Mouse (Mus musculus) neural tube, embryonic 12.5 days (tissue): ENCODE results near the gene Rps5. TPM values are rescaled to one million over a fixed set of nuclear protein-coding genes. Genes with fewer than 3 reads are reported as not detected.
"Not testable (repeated sequence)": the region's sequence is repeated elsewhere in the genome, so short reads cannot be mapped to it uniquely, and the experiment has no call there.

ENCODE experiments used
- ATAC-seq: fragments of 200-750 bp; cut with Nextera tagmentation; 2 replicates; pipeline ENCODE4 v1.8.0; 2017; ENCODE audit warnings: low read depth, mild to moderate bottlenecking, moderate TSS enrichment, moderate library complexity; ENCODE audit not compliant: low FRiP score
- H3K27ac ChIP-seq: fragments of 300-500 bp; sonication (generic); 2 replicates; pipeline ENCODE4 v1.5.1; 2016
- H3K27me3 ChIP-seq: fragments of 300-500 bp; sonication (generic); replicated peaks from 2 replicates; pipeline ENCODE4 v1.6.1; 2016; ENCODE audit warnings: mild to moderate bottlenecking
- H3K36me3 ChIP-seq: fragments of 300-500 bp; sonication (generic); 2 replicates; pipeline ENCODE4 v1.6.1; 2016; ENCODE audit warnings: mild to moderate bottlenecking
- H3K4me1 ChIP-seq: fragments of 300-500 bp; sonication (generic); 2 replicates; pipeline ENCODE4 v1.6.1; 2016
- H3K4me2 ChIP-seq: fragments of 300-500 bp; sonication (generic); replicated peaks from 2 replicates; pipeline ENCODE4 v1.6.1; 2016; ENCODE audit warnings: mild to moderate bottlenecking
- H3K4me3 ChIP-seq: fragments of 300-500 bp; sonication (generic); 2 replicates; pipeline ENCODE4 v1.5.1; 2016
- H3K9ac ChIP-seq: fragments of 300-500 bp; sonication (generic); 2 replicates; pipeline ENCODE4 v1.6.1; 2016; ENCODE audit warnings: mild to moderate bottlenecking
- H3K9me3 ChIP-seq: fragments of 300-500 bp; sonication (generic); 2 replicates; pipeline ENCODE4 v1.6.1; 2016; ENCODE audit warnings: mild to moderate bottlenecking
- WGBS: fragments of 180-500 bp; shearing (Covaris S2); methylation state at CpG from one replicate; pipeline ENCODE4 v1.1.7; 2016; 5-methylcytosine and 5-hydroxymethylcytosine counted together
- polyA plus RNA-seq: library from polyadenylated mRNA; unstranded; fragments of >200 nt; fragmentation: Nextera tagmentation; extraction: Ambion mirVana; gene quantifications from 2 replicates; pipeline ENCODE4 v1.2.1, GENCODE M21; 2016

Rps5 gene
- polyA plus RNA-seq, 1 experiment from 2014 or later, result 583 TPM

DNA sequence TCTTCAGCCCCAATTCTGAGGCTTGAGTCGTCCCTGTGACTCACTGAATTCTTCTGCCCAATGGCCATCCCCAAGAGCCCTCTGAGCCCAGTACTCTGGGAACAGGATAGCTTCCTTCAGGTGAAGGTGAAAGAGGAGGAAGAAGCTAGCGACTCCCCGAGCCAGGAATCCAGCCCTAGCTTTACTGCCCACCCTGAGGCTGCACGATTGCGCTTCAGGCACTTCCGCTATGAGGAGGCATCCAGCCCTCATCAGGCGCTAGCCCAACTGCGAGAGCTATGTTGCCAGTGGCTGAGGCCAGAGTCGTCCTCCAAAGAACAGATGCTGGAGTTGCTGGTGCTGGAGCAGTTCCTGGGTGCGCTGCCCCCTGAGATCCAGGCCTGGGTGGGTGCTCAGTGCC lies 18.5 kb upstream of the Rps5 start:
- Histone ChIP-seq H3K4me3 (no peak overlapping the region), H3K27me3 (no peaks in the 10 kb centered on the region), H3K4me2 (no peak overlapping the region), H3K27ac (no peak overlapping the region), H3K4me1 (no peaks in the 10 kb centered on the region), H3K9ac (no peak overlapping the region), H3K9me3 (no peaks in the 10 kb centered on the region), H3K36me3 (peaks cover 49% of the 10 kb centered on the region)
- 43% methylated on average over 10 of the region's 10 CpGs for WGBS
- no peak for ATAC-seq

DNA sequence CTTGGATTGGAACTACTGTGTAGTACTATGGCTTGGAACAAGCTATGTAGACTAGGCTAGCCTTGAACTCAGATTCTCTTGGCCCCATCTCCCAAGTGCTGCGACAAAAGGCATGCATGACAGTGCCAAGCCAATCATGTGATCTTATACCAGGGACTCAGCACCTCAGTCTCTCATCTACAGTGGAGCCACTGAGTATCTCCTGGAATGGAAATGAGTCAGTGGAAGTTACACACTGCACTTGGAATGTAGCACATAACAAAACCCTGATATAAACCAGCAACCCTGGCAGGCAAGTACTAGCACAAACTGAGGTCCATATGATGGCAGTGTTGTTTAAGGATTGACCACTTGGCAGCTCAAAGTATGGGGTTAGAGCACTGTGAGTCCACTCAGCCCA lies 16.9 kb upstream of the Rps5 start:
- Histone ChIP-seq H3K9me3 (no peaks in the 10 kb centered on the region), H3K9ac (no peak overlapping the region), H3K4me2 (no peak overlapping the region), H3K27me3 (no peaks in the 10 kb centered on the region), H3K4me3 (no peak overlapping the region), H3K36me3 (peaks cover 49% of the 10 kb centered on the region), H3K27ac (no peak overlapping the region), H3K4me1 (peaks cover 6% of the 10 kb centered on the region; the same call in 1 of the 2 replicates)
- WGBS, result 97% methylated on average over 1 of the region's 1 CpGs
- ATAC-seq, result no peak

DNA sequence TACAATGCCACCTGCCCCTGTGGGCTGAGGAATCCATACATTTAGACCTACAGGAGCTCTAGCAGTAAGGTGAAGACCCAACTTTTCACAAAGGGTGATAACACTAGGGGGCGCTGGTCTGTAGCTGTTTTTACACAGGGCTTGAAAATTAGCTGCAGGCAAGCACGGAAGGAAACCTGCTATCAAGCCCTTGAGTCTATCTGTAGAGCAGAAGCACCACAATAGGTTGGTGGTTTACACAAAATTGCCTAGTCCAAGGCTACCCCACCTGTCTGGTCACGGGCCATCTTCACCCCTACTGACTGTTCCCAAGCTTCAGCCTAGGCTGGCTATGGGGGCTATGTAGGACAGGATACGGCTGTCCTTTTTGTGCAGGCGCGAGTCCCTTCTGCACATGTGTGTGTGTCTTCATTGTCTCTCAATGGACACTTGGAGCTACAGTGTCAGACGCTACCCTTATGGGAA lies 12.6 kb upstream of the Rps5 start:
- peak overlapping the region; percentile 61 for H3K9ac ChIP-seq
- H3K9me3 ChIP-seq, result no peaks in the 10 kb centered on the region
- peak overlapping the region; percentile 46; the same call in 1 of the 2 replicates for H3K27ac ChIP-seq
- peak; percentile 62 for ATAC-seq
- peak overlapping the region; percentile 42 for H3K4me3 ChIP-seq
- WGBS, result 43% methylated on average over 7 of the region's 7 CpGs
- H3K4me2 ChIP-seq, result peak overlapping the region; percentile 59
- no peaks in the 10 kb centered on the region for H3K27me3 ChIP-seq
- peaks cover 39% of the 10 kb centered on the region for H3K36me3 ChIP-seq
- peaks cover 6% of the 10 kb centered on the region; the same call in 1 of the 2 replicates for H3K4me1 ChIP-seq

DNA sequence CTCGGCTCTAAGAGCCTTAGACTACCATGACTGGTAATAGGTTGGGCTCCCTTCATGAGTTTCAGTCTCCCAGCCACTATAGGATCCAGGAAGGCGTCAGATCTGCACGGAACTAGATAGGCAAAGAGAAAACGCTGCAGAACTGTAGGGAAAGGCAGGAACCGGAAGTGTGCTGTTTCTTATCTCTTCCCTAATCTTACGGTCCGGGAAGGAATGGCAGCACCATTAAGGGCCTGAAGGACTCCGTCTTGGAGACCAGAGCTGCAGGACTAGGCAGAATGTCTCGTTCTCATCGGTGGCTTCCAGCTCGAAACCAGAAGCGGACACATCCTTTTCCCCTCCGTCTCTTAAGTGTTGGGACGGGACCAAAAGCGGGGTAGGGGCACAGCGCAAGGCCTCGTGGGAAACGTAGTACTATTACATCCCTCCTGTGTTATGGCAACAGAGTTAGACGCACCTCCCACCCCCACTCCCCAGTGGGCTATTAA lies 11.9 kb upstream of the Rps5 start:
- no peaks in the 10 kb centered on the region for H3K9me3 ChIP-seq
- H3K4me2 ChIP-seq, result peak overlapping the region; percentile 59
- H3K4me3 ChIP-seq, result peak overlapping the region; percentile 42
- H3K4me1 ChIP-seq, result peaks cover 6% of the 10 kb centered on the region; the same call in 1 of the 2 replicates
- ATAC-seq, result peak; percentile 85
- peaks cover 33% of the 10 kb centered on the region for H3K36me3 ChIP-seq
- peak overlapping the region; percentile 61 for H3K9ac ChIP-seq
- H3K27ac ChIP-seq, result peak overlapping the region; percentile 46
- H3K27me3 ChIP-seq, result no peaks in the 10 kb centered on the region
- WGBS, result 7% methylated on average over 19 of the region's 19 CpGs

DNA sequence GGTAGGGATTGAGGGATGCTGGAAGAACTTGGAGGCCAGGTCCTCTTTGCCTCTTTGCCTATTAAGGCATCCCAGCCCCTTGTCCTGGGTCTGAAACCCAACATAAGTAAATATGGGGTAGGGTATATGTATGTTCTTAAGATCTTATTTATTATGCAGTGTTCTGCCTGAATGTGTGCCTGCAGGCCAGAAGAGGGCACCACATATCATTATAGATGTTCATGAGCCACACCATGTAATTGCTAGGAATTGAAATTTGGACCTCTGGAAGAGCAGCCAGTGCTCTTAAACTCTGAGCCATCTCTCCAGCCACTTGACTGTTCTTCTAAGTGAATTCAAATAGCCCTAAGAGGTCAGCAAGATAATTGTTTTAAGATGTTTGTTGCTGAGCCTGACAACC lies 8.5 kb upstream of the Rps5 start:
- Histone ChIP-seq H3K4me1 (peaks cover 6% of the 10 kb centered on the region; the same call in 1 of the 2 replicates), H3K4me2 (no peak overlapping the region), H3K27me3 (no peaks in the 10 kb centered on the region), H3K9me3 (no peaks in the 10 kb centered on the region), H3K9ac (no peak overlapping the region), H3K4me3 (no peak overlapping the region), H3K27ac (no peak overlapping the region), H3K36me3 (peaks cover under 1% of the 10 kb centered on the region; the same call in 1 of the 2 replicates)
- no peak for ATAC-seq

DNA sequence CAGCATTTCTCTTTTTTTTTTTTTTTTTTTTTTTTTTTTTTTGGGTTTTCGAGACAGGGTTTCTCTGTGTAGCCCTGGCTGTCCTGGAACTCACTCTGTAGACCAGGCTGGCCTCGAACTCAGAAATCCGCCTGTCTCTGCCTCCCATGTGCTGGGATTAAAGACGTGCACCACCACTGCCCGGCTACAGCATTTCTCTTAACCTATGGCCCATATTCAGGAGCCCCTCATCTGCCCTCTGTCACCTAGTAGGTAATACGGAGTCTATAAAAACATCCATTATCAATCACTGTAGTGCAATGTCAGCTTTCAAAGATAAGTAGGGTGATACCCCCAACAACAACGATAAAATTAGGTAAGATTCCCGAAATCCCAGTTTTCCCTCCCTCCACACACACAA lies 1.6 kb upstream of the Rps5 start:
- not testable (repeated sequence) for H3K9me3 ChIP-seq, H3K27me3 ChIP-seq, H3K27ac ChIP-seq, H3K9ac ChIP-seq, ATAC-seq, H3K4me3 ChIP-seq
- H3K4me2 ChIP-seq, result peak overlapping the region; percentile 82; the same call in 1 of the 2 replicates
- WGBS, result 88% methylated on average over 7 of the region's 8 CpGs
- H3K36me3 ChIP-seq, result peaks cover 23% of the 10 kb centered on the region
- H3K4me1 ChIP-seq, result peaks cover 11% of the 10 kb centered on the region

DNA sequence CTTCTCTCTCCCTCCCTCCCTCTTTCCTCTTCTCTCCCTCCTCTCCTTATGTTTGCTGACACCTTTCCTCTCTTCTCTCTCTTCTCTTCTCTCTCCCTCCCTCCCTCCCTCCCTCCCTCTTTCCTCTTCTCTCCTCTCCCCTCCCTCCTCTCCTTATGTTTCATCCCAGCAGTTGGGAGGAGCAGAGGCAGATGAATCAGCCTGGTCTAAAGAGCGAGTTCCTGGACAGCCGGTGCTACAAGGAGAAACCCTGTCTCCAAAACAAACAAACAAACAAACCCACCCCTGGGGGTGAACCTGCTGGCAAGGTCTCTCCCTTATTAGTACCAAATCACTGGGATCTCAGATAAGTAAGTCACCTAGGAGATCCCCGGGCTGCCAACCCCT lies 779 bp upstream of the Rps5 start:
- peak; percentile 19; the same call in 1 of the 2 replicates for ATAC-seq

DNA sequence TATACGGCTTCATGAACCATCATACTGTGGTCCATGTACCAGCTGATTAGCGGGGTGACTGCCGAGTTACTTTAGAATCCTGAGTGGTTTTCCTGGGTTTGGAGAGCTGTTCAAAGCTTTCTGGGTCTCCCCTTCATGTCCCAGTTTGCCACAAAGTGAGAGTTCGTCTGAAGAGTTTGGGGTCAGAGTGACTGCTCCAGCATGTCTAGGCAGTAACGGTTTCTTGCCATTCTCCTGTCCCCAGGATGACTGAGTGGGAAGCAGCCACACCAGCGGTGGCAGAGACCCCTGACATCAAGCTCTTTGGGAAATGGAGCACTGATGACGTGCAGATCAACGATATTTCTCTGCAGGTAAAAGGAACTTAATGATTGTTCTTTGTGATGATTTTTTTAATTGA lies 639 bp downstream of the Rps5 start:
- WGBS, result 3% methylated on average over 8 of the region's 8 CpGs
- H3K27ac ChIP-seq, result no peak overlapping the region
- H3K9ac ChIP-seq, result peak overlapping the region; percentile 77
- peaks cover 19% of the 10 kb centered on the region for H3K27me3 ChIP-seq
- H3K4me2 ChIP-seq, result peak overlapping the region; percentile 93
- H3K9me3 ChIP-seq, result no peaks in the 10 kb centered on the region
- ATAC-seq, result no peak
- peak overlapping the region; percentile 86 for H3K4me3 ChIP-seq
- H3K4me1 ChIP-seq, result peaks cover 13% of the 10 kb centered on the region
- peaks cover 42% of the 10 kb centered on the region for H3K36me3 ChIP-seq

More for the DNA sequence above, 779 bp upstream of the Rps5 start:
- Histone ChIP-seq H3K27ac (peak overlapping the region; percentile 75), H3K36me3 (peaks cover 31% of the 10 kb centered on the region), H3K27me3 (peaks cover 5% of the 10 kb centered on the region), H3K9me3 (no peaks in the 10 kb centered on the region), H3K9ac (peak overlapping the region; percentile 71), H3K4me1 (peaks cover 11% of the 10 kb centered on the region), H3K4me3 (peak overlapping the region; percentile 86), H3K4me2 (peak overlapping the region; percentile 82)
- WGBS, result 0% methylated on average over 3 of the region's 3 CpGs

DNA sequence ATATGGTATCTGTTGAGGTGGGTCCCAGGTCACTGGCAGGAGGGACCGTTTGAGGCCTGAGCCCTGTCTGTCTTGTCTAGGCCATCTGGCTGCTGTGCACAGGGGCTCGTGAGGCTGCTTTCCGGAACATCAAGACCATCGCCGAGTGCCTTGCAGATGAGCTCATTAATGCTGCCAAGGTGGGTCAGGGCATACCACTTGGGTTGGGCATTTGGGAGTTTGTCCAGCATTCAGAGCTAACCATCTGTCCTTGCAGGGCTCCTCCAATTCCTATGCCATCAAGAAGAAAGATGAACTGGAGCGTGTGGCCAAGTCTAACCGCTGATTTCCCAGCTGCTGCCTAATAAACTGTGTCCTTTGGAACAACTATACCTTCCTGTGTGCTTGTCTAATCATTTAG lies 4.2 kb downstream of the Rps5 start:
- no peaks in the 10 kb centered on the region for H3K9me3 ChIP-seq
- 88% methylated on average over 7 of the region's 7 CpGs for WGBS
- no peak for ATAC-seq
- no peak overlapping the region for H3K4me3 ChIP-seq
- no peak overlapping the region for H3K9ac ChIP-seq
- H3K4me2 ChIP-seq, result no peak overlapping the region
- peaks cover 19% of the 10 kb centered on the region for H3K4me1 ChIP-seq
- peaks cover 30% of the 10 kb centered on the region for H3K27me3 ChIP-seq
- H3K27ac ChIP-seq, result no peak overlapping the region
- peaks cover 50% of the 10 kb centered on the region for H3K36me3 ChIP-seq

DNA sequence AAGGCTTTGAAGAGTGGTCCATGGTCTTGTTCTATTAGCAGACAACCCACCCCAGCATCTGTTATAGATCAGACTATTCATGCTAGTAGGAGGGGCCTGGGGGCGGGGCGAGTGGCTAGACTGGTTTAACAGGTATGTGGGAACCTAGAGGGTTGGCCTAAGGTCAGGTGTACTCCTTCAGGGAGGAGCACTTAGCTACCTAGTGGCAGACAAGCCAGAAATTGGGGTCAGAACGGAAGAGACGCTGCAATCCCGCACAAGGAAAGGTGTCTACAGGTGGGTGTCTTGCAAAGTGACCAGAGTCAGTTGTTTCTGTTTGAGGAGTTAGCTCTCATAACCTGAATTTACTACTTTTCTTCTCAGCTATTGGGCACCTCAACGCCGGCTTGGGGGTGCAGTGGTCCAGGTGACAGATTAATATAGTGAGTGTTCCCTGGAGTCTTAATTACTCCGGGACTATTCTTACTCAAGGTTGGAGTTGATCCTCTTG lies 5.1 kb downstream of the Rps5 start, which contains the start of gene Rnf225:
Rnf225 (plus strand) TSS at position 226 of the 490 bp plus-strand sequence.
- Histone ChIP-seq H3K27me3 (peaks cover 30% of the 10 kb centered on the region), H3K9me3 (no peaks in the 10 kb centered on the region), H3K27ac (no peak within 1 kb of the TSS), H3K4me3 (peak within 1 kb of the TSS; percentile 27; the same call in 1 of the 2 replicates), H3K9ac (peak within 1 kb of the TSS; percentile 44), H3K4me2 (peak within 1 kb of the TSS; percentile 57), H3K36me3 (peaks cover 50% of the 10 kb centered on the region), H3K4me1 (peaks cover 19% of the 10 kb centered on the region)
- WGBS, result 25% methylated on average over 8 of the region's 8 CpGs
- ATAC-seq, result no peak

DNA sequence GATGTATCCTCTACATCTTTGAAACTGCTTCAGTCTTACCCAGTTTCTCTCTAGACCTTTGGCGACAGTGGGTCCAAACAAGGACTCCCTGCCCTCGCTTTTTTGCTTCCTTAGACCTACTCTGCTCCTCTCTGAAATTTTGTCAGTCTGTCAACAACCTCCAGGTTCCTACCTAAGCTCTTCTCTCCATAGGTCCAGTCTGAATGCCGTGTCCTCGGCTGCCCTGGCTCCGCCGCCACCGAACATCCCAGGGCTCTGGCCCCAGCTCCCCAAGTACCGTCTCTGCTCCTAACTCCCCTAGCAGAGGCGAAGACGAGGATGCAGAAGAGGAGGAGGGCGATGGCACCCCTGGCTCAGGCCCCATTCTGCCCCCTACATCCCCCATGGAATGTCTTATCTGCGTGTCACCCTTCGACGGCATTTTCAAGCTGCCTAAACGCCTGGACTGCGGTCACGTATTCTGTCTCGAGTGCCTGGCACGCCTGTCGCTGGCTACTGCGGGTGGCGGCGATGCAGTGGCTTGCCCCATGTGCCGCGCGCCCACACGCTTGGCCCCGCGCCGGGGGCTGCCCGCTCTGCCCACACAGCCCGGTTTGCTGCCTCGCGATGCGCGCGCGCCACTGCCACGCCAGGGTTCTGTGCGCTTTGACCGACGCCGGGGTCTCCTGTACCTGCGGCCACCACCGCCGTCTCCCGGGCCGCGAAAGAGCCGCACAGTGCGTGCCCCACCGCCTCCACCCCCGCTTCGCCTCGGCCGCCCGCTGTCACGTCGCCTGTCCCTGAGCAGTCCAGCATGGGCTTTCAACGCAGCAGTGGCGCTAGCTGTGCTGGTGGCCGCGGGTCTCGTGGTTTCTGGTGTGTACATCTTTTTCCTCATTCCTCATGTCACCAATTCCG lies 5.9 kb downstream of the Rps5 start:
- WGBS, result 4% methylated on average over 65 of the region's 65 CpGs
- Histone ChIP-seq H3K27me3 (peaks cover 30% of the 10 kb centered on the region), H3K9me3 (no peaks in the 10 kb centered on the region), H3K9ac (peak overlapping the region; percentile 44), H3K27ac (no peak overlapping the region), H3K36me3 (peaks cover 50% of the 10 kb centered on the region), H3K4me1 (peaks cover 16% of the 10 kb centered on the region), H3K4me2 (peak overlapping the region; percentile 57), H3K4me3 (peak overlapping the region; percentile 27; the same call in 1 of the 2 replicates)
- peak; percentile 56 for ATAC-seq

DNA sequence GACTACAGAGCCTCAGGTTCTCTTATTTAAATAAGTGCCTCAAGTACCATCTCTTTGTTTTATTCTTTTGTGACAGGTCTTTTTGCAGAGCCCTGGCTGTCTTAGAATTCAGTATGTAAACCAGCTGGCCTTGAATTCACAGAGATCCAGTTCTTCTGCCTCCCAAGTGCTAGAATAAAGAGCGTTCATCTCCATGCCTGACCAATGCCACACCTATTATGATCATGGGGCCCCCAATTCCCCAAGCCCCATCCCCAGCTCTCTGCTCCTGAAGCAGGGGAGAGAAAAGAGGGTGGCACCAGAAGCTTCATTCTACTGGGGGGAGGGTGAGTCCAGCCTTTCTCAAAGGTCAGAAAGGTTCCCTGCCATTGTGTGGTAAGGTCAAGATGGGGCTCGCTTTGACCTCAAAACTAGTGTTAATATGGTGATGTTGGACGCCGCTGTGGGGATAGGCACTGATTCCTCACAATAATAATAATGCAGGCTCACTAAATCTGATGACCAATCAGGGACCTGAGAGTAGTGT lies 11.6 kb downstream of the Rps5 start:
- H3K9ac ChIP-seq, result no peak overlapping the region
- H3K9me3 ChIP-seq, result no peaks in the 10 kb centered on the region
- no peak overlapping the region for H3K4me2 ChIP-seq
- WGBS, result 74% methylated on average over 4 of the region's 4 CpGs
- H3K27ac ChIP-seq, result no peak overlapping the region
- H3K4me1 ChIP-seq, result no peaks in the 10 kb centered on the region
- H3K27me3 ChIP-seq, result peaks cover 1% of the 10 kb centered on the region; the same call in 1 of the 2 replicates
- H3K4me3 ChIP-seq, result no peak overlapping the region
- ATAC-seq, result no peak
- 0 out of 2 replicates have a peak, but pooled peaks cover 8% of the 10 kb centered on the region for H3K36me3 ChIP-seq
